Mouse (Mus musculus) bone marrow macrophage, adult 2 months (primary cell): ENCODE data around the gene Sh3glb2.

Experiments used
- CTCF ChIP-seq: IDR thresholded peaks from 2 replicates; pipeline ENCODE4 v1.5.1; 2012; ENCODE audit warnings: low read depth, mild to moderate bottlenecking, low read length, moderate library complexity
- POLR2A ChIP-seq: IDR thresholded peaks from 2 replicates; pipeline ENCODE4 v1.6.1; 2012; ENCODE audit warnings: mild to moderate bottlenecking, low read depth, low read length, borderline replicate concordance

DNA sequence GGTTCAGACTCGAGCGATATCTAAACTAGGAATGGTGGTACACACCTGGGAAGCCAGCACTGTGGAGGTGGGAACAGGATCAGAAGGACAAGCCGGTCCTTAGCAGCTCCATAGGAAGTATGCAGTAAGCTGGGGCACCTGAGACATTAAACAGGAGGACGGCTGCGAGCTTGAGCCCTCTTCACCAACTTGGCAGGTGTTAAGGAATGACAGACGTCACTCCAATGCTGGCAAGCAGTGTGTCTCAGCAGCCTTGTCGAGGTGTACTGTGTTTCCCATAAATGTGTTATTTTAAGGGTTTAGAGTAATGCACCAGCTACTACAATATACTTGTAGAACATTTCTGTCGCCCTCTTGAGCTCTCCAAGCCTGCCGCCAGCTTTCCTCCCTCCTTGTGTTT, 27.8 kb upstream of the Sh3glb2 start:
- TF ChIP-seq POLR2A = no peak
- TF ChIP-seq CTCF = no peak
